Mouse (Mus musculus): ENCODE measurements at regions not wholly inside any gene's neighbourhood (a gene's known extent, or its start where the extent isn't known, plus 50 kb on each side); places are given as distances from the start of the nearest gene placed in this dataset.
"Not testable (repeated sequence)": the region's sequence is repeated elsewhere in the genome, so short reads cannot be mapped to it uniquely, and the experiment has no call there.

DNA sequence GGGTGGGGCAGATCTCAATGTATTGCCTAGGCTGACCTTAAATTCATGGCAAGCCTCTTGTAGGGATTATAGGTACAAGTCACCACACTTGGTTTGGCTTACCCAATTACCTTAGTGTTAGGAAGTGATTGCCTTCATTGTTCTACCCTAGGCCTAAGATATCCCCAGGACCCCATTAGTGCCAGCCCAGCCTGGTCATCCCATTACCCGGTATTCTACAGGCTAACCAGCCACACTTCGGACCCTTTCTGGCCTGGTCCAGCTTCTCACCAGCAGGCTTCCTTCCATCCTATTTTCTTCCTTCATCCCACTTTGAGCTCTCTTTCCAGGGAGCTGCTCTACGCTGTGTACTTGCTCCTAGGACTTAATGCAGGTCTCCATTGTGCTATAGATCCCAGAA lies 59.5 kb downstream of the Tex35 start:
- no peak for ATAC-seq (replicated peaks; ENCODE audit: insufficient number of reproducible peaks, low FRiP score, low TSS enrichment, poor library complexity, severe bottlenecking)

DNA sequence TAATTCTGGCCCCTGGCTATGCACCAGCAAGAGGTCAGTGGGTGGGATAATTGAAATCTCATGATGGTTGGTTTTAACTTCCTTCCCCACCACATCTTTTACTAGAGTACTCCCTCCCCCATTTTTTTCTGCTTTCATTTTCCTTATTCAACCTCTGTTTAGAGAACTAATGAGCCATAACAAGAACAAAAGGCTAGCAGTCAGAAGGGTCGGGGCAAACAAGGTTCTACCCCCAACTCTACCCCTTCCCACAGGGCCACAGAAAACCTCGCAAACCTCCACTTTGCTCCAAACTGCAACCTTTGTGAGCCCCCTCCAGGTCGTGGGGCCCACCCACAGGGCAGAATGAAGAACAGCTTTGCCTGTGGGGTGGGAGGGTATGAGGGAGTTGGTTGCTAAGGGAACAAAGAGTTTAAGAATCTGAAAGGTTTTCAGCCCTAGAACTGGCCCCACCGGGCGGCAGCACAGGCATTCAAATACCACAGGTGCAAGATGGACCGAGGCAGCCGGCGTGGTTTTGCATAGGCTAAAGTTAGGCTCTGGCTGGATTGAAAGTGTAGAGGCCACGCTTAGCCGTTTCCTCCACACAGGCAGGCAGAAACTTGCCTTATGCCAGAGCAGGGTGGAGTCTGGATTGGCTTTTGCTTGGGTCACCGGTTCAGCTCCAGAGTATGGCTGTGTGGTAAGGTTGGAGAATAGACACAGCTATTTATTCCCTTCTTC lies 60.1 kb downstream of the Tex35 start:
- peak; percentile 38 for ATAC-seq (replicated peaks; ENCODE audit: insufficient number of reproducible peaks, low FRiP score, low TSS enrichment, poor library complexity, severe bottlenecking)

DNA sequence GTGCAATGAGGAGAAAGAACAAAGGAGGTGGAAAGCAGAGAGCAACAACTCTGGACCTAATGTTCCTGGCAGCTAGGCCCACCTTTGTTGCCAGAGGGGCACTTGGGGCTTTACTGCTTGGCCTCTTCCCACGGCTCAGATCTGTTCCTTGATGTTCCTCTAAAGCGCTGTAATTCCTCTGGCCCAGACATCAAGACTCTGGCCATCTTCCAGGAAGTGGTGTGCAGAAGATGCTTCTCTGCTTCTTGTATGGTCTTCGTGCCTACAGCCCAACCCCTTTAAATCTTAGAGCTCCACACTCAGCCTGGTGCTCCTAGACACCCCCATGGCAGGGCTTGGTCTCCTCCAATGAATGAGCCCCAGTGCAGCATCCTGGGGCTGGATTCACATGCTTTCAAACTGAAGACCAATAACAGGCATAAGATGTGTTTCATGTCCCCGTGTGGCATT lies 60.7 kb downstream of the Tex35 start:
- ATAC-seq (replicated peaks; ENCODE audit: insufficient number of reproducible peaks, low FRiP score, low TSS enrichment, poor library complexity, severe bottlenecking) = 0 out of 2 replicates have a peak, but pooled peaks have one; percentile 20

DNA sequence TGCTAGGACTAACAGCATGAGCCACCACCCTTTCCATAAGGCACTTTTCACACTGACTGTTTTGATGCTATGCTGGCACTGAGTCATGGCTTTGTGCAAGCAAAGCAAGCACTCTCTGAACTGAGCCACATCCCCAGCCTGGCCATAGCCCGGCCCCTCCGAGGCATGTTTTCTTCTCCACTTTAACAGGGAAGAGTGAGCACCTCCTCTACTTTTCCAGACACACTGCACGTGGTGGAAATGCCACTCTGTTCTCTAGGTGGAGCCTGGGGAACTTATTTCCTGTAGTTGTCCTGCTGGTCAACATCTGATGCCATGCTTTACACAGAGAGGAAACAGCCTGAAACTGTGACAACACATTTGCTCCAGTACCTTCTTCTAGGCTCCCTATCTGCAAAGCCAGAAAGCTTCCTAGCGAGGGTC lies 61.7 kb downstream of the Tex35 start:
- ATAC-seq (replicated peaks; ENCODE audit: insufficient number of reproducible peaks, low FRiP score, low TSS enrichment, poor library complexity, severe bottlenecking) = no peak

DNA sequence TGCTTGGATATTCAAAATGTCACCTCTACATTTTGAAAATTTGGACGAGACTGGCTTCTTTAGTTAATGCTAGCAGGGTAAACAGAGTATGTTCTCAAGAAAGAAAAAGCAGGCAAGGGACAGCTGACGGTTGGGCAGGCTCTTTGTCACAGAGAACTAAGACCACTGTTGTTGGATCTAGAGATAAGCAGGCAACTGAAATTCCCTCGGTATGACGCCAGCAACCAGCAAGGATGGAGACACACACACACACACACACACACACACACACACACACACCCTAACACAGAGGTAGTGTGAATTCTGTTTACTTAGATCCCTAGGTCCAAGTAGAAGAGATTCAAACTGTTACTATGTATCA lies 68.7 kb downstream of the Tex35 start:
- no peak for ATAC-seq (replicated peaks; ENCODE audit: insufficient number of reproducible peaks, low FRiP score, low TSS enrichment, poor library complexity, severe bottlenecking)

DNA sequence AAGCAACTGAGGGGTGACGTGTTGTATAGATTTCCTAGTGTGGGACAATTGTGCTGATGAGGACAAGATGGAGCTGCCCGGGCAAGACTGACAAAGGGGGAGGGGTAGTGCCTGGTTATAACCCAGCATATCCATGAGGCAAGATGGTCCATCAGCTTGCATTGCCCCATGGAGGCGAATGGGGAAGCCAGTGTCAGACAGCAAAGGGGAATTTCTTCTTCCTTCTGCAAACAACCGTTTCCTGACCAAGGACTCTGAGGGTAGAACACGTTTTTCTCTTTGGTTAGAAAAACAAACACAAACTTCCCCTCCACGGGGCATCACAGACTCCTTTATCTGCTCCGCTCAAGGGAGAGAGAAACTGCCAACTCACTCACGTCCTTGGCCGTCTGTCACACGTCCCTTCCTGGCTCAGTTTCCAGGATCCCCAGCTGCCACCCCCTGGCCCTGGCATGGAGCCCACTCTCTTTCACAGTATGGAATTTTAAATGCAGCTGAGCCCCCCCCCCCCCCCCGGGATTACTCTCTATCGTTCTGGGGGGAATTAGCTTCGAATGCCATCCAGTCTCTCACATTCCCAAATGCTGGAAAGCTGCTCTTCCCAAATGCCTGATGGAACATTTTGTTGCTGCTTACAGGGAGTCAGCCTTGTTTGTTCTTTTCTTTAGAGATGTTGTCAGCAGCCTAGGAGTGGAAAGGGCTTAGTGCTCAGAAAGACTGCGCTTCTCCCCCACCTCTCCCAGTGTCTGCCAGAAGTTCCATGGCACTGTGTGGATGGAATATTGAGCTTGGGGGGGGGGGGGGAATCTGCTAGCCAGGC lies 69.3 kb downstream of the Tex35 start:
- ATAC-seq (replicated peaks; ENCODE audit: insufficient number of reproducible peaks, low FRiP score, low TSS enrichment, poor library complexity, severe bottlenecking) = peak; percentile 93

DNA sequence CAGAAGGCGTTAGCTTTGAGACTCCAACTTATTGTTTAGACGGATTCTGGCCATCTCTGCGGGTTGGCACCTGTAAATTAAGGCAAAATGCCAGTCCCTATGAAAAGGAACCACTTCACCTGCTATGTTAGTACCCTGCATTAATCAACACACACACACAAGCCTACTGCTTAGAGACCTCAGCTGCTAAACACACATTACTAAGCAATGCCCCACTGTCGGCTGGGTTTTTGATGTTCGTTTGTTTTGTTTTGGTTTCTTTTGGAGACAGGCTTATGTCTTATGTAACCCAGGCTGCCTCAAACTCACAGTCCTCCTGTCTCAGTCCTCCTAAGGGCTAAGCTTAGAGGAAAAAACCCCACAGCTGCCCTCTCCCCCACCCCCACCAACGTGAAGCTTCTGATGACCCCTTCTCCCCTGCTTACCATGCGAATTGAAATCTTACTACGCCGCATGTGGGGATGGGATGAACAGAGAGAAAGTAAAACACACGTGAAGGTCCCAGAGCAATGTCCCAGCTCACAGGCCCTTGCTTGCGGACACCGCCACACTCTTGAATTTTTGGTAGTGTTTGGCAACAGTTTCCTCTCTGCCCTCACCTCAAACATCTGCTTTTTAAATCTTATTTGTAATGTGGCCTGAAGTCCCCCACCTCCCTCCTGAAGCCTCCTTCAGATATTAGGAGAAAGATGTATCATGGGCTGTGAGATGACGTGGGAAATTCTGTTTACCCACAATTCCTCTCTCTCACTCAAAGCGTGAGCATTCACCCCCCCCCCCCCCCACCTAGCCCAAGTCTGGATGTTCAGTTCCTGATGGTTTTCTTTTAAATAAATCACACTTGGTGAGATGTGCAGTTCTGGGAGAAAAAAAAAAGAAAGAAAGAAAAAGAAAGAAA lies 70.1 kb downstream of the Tex35 start:
- no peak for ATAC-seq (replicated peaks; ENCODE audit: insufficient number of reproducible peaks, low FRiP score, low TSS enrichment, poor library complexity, severe bottlenecking)

DNA sequence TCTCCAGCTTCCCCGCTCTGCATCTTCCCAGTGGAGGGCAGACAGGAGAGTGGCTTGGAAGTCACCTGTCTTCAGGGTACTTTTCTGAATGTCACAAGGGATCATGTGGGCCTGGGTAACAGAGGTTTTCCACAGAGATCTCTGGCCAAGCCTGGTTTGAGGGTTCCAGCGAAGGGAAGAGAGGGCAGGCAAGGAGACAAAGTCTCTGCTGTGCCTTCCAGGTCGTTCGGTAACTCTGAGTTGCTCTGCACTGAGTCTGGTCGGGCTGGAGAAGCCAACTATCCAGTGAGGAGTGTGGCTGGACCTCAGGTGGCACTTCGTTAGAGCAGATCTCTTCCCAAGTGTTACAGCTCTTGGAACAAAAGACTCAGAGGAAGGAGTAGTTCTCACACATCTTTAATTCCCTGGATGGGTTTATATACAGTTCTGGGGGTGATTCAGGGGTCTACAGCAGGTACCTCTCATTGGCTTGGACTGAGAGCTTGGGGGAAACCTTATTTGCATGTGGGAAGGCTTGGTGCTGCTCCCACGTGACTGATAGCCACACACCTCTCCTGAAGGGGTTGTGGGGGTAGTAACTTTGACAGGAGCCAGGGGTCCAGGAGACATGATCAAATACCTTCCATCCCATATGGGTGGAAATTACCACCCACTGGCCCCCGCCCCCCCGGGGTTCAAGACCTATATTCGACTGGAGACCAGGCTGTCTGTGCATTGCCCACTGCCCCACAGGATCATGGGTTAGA lies 71.1 kb downstream of the Tex35 start:
- no peak for ATAC-seq (replicated peaks; ENCODE audit: insufficient number of reproducible peaks, low FRiP score, low TSS enrichment, poor library complexity, severe bottlenecking)

DNA sequence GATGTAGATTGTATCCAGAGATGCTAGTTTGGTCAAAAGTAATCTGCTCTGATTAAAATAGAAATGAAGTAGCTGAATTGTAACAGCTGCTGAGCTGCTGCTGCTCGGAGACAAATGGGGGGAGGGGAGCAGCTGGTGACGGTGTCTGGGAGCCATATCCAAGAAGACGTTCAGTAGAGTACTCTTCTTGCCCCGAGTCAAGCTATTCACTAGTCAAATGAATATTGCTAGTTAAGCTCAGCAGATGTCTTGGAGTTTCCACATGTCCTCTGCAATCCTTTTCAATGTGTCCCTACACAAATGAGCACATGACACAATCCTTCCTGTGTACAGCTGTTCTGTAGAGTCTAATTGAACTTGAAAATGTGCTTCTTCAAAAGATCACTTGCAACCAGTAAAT lies 71.7 kb downstream of the Tex35 start:
- ATAC-seq (replicated peaks; ENCODE audit: insufficient number of reproducible peaks, low FRiP score, low TSS enrichment, poor library complexity, severe bottlenecking) = no peak

DNA sequence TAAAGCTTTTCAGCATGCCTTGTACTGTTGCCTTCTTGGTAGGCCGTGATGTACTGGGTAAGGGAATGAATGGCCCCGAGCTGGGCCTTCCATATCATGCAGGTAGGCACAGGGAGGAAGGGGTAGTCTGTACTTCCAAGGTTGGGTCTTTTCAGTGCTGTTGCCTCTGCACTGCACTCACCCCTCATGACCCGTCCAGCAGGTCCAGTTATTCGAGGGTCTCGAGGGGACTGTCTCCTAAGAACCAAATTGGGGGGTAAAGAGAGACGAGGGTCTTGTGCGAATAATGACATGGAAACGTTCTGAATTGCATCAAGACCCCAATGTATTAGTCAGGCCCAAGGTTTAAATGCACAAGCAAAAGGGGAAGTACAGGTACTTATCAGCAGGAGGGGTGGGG lies 73.3 kb downstream of the Tex35 start:
- ATAC-seq (replicated peaks; ENCODE audit: insufficient number of reproducible peaks, low FRiP score, low TSS enrichment, poor library complexity, severe bottlenecking) = not testable (repeated sequence)

DNA sequence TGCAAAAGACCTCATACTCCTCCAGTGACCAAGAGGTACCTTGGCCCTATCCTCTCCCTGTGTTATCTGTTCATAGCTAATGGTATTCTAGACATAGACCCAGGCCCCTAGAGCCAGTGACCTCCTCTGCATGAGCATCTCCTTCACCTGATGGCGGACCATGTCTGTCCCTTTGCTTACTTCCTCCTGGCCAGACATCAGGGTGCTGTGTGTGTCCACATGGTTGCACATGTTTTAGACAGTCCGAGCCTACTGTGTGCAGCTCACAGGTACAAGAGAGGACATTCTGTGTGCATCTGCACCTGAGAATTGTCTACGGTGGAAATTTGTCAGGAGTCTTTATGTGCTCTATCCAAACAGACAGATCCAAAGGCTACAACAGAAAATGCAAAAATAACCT lies 79.8 kb downstream of the Tex35 start:
- no peak for ATAC-seq (replicated peaks; ENCODE audit: insufficient number of reproducible peaks, low FRiP score, low TSS enrichment, poor library complexity, severe bottlenecking)

DNA sequence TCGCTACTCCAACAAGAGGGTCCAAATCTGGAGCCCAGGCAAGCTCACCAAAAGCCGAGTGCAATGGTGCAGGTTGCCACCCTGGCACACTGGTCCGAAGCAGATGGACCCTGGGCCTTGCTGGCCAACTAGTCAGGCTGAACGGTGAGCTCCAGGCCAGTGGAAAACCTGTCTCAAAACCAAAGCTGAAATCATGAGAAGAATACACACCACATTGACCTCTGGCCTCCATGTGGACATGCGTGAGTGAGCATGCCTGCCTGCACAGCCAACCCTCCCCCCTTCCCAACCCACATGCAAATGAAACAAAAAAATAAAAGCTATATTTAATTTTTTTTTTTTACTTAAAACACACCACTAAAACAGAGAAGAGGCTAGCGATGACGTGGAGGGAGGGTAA lies 80.8 kb downstream of the Tex35 start:
- ATAC-seq (replicated peaks; ENCODE audit: insufficient number of reproducible peaks, low FRiP score, low TSS enrichment, poor library complexity, severe bottlenecking) = no peak

DNA sequence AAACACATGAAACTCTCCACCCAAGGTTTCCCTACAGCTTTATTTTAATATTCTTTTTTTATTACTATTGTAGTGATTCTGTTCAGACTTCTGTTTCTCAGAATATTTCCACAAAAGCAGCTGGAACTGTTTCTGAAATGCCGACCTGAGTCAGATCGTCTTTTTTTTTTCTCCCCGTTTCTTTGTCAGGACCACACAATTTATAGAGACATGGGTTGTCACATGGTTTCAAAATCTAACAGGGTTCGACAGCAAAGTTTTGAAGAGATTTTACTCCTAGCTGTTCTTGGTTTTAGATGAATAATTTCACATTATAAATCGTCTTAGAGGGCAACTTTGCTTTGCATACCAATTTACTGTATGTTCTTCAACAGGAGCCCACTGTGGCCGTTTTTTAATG lies 84.0 kb upstream of the Ralgps2 start:
- no peak for ATAC-seq (replicated peaks; ENCODE audit: insufficient number of reproducible peaks, low FRiP score, low TSS enrichment, poor library complexity, severe bottlenecking)

DNA sequence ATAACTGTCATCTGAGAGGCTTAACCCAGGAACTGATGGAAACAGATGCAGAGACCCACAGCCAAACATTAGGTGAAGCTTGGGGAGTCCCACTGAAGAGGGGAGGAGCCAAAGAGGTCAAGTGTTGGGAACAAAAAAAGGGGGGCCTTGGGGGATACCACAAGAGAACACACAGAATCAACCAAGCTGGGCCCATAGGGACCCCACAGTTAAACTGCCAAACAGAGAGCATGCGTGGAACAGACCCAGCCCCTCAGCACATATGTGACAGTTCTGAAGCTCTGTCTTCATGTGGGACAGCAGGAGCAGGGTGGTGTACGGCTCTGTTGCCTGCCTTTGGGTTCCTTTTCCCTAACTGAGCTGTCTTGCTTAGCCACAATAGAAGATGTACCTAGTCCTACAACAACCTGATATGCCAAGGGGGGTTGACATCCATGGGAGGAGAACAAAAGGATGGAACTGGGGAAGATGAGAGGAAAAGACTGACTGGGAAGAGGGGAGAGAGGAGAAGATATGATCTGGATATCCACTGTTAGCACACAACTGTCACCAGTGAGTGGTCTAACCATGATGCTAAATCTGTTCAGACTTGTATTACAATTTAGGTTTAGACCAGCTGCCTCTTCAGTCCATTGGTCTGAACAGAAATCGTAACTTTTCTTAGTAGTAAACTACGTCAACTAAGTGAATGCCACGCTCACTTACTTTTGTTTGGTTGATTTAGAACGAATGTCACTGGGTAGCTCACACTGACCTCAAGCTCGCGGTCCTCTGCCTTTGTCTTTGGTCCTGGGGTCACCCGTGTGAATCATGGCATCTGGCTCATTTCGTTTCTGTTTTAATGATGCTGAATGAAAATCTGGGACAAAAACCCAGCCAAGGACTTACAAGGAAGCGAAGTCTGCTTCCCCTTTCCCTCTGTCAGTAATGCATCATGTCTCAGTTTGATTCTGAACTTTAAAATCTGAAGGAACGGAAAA lies 83.3 kb upstream of the Ralgps2 start:
- no peak for ATAC-seq (replicated peaks; ENCODE audit: insufficient number of reproducible peaks, low FRiP score, low TSS enrichment, poor library complexity, severe bottlenecking)

DNA sequence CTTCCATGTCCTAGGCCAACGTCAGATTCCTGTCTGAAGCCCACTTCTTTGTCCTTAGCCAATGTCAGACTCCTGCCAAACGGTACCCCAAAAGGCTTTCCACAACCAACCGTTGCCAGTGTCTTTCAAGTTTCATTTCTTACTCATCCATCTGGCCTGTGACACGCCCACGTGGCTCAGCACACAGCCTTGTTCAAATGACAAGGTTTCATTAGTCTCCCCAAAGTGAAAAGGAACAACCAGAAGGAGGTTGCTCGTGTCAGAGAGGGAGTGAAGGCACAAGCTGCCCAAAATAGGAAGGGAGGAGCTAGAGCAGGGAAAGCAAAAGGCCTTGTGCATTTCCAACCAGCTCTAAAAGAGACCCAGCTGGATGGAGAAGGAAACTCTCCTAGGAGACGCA lies 80.5 kb upstream of the Ralgps2 start:
- ATAC-seq (replicated peaks; ENCODE audit: insufficient number of reproducible peaks, low FRiP score, low TSS enrichment, poor library complexity, severe bottlenecking) = no peak

DNA sequence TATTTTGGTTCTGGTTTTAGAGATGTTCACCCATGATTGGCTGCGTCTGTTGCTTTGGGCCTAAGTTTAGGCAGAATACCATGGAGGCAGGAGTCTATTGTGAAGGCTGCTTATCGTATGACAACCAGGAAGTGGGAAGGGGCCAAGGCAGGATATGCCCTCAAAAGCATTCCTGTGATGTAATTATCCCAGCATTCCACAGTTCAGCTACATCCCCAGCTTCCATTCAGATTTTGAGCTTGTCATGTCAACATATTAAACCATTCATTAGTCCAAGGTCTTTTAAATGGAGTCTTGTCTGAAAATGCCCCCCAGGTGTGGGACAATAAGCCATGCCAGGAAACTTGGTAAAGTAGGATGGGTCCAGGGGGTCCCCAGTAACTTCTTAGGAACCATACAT lies 79.3 kb upstream of the Ralgps2 start:
- ATAC-seq (replicated peaks; ENCODE audit: insufficient number of reproducible peaks, low FRiP score, low TSS enrichment, poor library complexity, severe bottlenecking) = no peak

DNA sequence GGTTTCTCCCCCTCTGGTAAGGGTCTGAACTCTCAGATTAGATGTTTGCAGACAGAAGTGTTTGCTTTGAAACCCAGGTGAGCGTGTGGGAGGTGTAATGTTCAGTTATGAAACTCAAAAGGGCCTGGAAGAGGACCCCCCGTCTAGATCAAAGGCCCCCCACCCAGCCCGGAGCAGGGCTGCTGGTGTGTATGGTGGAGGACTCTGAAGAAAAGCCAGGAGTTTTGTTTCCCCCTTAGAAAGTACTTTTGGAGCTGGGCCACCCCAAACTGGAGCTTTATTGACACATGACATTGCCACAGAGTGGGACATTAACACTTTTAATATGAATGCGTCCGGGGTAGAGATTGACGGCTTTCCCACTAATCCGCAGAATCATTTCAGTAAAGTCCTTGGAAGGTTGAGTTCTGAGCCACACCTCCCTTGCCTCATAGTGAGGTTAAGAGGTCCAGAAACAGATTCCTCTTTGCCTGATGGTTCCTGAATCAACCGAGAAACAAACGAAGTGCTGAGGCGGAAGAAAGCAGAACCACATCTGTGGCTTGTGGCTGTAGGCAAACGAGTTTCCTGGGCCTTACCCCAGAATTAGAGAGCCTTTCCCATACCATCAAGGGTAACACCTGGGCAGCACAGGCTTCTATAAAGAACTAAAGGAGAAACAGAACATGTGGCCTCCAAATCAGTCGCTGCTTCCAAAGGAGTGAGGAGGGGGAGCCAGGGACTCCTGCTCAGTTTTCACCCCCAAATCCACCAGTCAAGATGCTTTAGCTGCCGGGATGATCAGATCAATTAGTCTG lies 78.0 kb upstream of the Ralgps2 start:
- ATAC-seq (replicated peaks; ENCODE audit: insufficient number of reproducible peaks, low FRiP score, low TSS enrichment, poor library complexity, severe bottlenecking) = peak; percentile 79
